Mouse (Mus musculus) kidney, embryonic 14.5 days (tissue): ENCODE measurements around the gene Schip1. TPM values are rescaled to one million over a fixed set of nuclear protein-coding genes. Genes with fewer than 3 reads are reported as not detected.
"Not testable (repeated sequence)": the region's sequence is repeated elsewhere in the genome, so short reads cannot be mapped to it uniquely, and the experiment has no call there.

Experiments
- ATAC-seq: fragments of 200-750 bp; cut with Nextera tagmentation; 2 replicates; pipeline ENCODE4 v1.8.0; 2017; ENCODE audit warnings: moderate number of reproducible peaks, mild to moderate bottlenecking, moderate TSS enrichment, moderate library complexity; ENCODE audit not compliant: low FRiP score, low TSS enrichment
- H3K27ac ChIP-seq: fragments of 300-500 bp; sonication (generic); 2 replicates; pipeline ENCODE4 v1.5.1; 2014; ENCODE audit warnings: low read depth, mild to moderate bottlenecking, low read length, moderate library complexity, mixed read lengths
- H3K27me3 ChIP-seq: fragments of 300-500 bp; sonication (generic); 2 replicates; pipeline ENCODE4 v1.6.1; 2014; ENCODE audit warnings: mild to moderate bottlenecking, low read length; ENCODE audit not compliant: control insufficient read depth, insufficient read depth
- H3K36me3 ChIP-seq: fragments of 300-500 bp; sonication (generic); 2 replicates; pipeline ENCODE4 v1.6.1; 2014; ENCODE audit warnings: low read length, mixed read lengths; ENCODE audit not compliant: control insufficient read depth, insufficient read depth
- H3K4me1 ChIP-seq: fragments of 300-500 bp; sonication (generic); 2 replicates; pipeline ENCODE4 v1.6.1; 2014; ENCODE audit warnings: low read length, mixed read lengths; ENCODE audit not compliant: control insufficient read depth, insufficient read depth
- H3K4me2 ChIP-seq: fragments of 300-500 bp; sonication (generic); replicated peaks from 2 replicates; pipeline ENCODE4 v1.6.1; 2014; ENCODE audit warnings: low read depth, mild to moderate bottlenecking, low read length
- H3K4me3 ChIP-seq: fragments of 300-500 bp; sonication (generic); 2 replicates; pipeline ENCODE4 v1.5.1; 2014; ENCODE audit warnings: mild to moderate bottlenecking, low read length
- H3K9ac ChIP-seq: fragments of 300-500 bp; sonication (generic); 2 replicates; pipeline ENCODE4 v1.6.1; 2014; ENCODE audit warnings: low read depth, mild to moderate bottlenecking, low read length, moderate library complexity
- H3K9me3 ChIP-seq: fragments of 300-500 bp; sonication (generic); 2 replicates; pipeline ENCODE4 v1.6.1; 2016; ENCODE audit warnings: low read length; ENCODE audit not compliant: control insufficient read depth
- WGBS: fragments of 180-500 bp; shearing (Covaris S2); extraction: QIAGEN DNeasy Blood & Tissue Kit; methylation state at CpG from one replicate; pipeline ENCODE4 v1.1.7; 2014; 5-methylcytosine and 5-hydroxymethylcytosine counted together
- polyA plus RNA-seq: library from polyadenylated mRNA; unstranded; fragments of >200 nt; fragmentation: Nextera tagmentation; extraction: Ambion mirVana; gene quantifications from 2 replicates; pipeline ENCODE4 v1.2.1, GENCODE M21; 2014

The Schip1 gene
- polyA plus RNA-seq, 1 experiment from 2014 or later, result 50.1 TPM

DNA sequence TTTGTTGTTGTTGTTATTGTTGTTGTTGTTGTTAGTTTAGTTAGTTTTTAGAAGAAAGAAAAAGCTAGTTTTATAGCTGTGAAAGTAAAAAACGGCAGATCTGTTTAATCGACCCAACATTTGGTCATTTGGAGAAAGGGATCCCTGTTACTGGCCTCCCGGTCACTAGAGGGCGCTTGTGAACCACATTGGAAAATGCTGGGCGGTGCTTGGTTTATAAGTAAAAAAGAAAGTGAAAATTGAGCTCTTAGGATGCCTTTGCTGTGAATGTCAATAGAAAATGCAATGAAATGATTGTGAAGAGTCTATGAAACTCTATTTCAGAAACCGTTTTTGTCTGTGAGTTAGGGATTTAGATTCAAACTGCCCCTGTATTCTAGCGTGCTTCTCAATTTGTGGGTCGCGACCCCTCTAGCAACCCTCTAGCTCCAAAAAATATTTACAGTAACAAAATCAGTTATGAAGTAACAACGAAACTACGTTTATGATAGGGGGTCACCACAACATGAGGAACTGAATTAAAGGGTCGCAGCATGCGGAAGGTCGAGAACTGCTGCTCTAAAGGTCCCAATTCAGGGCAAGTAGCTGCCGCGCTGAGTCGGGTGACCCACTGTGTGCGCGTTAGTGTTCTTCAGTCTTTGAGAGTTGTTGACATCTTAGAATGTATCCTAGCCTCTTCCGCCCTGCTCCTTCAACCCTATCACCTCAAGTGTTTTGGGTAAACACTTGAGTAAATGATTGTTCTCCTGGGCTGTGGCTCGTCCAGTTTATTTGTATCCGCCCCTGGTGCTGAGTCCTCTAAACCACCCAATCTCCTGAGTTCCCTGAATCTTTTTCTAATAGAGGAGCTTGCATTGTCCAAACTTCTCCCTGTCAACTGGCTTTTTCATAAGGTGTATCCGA, 8.0 kb upstream of the Schip1 start:
- H3K4me3 ChIP-seq, result peak overlapping the region; percentile 11; the same call in 1 of the 2 replicates
- no peak for ATAC-seq
- no peaks in the 10 kb centered on the region for H3K36me3 ChIP-seq
- no peaks in the 10 kb centered on the region for H3K27me3 ChIP-seq
- WGBS, result 54% methylated on average over 23 of the region's 23 CpGs
- H3K4me1 ChIP-seq, result no peaks in the 10 kb centered on the region
- H3K9me3 ChIP-seq, result no peaks in the 10 kb centered on the region
- H3K4me2 ChIP-seq, result peak overlapping the region; percentile 15; the same call in 1 of the 2 replicates
- no peak overlapping the region for H3K27ac ChIP-seq
- H3K9ac ChIP-seq, result no peak overlapping the region

DNA sequence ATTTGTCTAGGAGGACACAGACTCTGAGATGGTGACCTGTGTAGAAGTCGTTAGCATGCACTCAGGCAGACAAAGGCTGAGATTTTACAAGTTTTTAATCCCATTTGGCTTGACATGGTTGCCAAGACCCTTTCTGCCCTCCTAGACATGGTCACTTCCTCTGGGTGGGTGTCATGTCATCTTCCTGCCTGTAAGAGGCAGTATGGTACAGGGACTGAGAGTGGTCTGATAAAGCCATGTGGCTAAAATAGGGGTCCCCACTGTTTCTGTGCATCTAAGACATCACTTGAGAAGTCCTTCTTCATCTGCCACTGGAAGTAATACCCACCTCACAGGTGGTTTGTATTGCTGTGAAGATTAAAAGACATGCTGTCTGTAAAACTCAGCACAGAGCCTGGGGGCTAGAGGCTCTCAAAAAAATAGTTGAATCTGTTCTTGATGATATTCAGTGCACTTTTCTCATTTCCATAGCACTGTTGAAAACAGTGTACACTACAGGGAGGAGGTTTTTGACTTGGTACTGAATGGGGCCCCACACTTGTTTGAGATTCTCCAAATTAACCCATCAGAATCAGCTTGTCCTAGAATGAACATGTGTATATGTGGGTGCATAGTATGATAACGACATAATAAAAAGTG, 5.3 kb upstream of the Schip1 start:
- 0 out of 2 replicates have a peak, but pooled peaks have one; percentile 16 for ATAC-seq
- Histone ChIP-seq H3K4me3 (no peak overlapping the region), H3K4me2 (no peak overlapping the region), H3K4me1 (no peaks in the 10 kb centered on the region), H3K9ac (no peak overlapping the region), H3K27me3 (no peaks in the 10 kb centered on the region), H3K9me3 (no peaks in the 10 kb centered on the region), H3K27ac (no peak overlapping the region), H3K36me3 (no peaks in the 10 kb centered on the region)
- WGBS, result 51% methylated on average over 2 of the region's 2 CpGs

DNA sequence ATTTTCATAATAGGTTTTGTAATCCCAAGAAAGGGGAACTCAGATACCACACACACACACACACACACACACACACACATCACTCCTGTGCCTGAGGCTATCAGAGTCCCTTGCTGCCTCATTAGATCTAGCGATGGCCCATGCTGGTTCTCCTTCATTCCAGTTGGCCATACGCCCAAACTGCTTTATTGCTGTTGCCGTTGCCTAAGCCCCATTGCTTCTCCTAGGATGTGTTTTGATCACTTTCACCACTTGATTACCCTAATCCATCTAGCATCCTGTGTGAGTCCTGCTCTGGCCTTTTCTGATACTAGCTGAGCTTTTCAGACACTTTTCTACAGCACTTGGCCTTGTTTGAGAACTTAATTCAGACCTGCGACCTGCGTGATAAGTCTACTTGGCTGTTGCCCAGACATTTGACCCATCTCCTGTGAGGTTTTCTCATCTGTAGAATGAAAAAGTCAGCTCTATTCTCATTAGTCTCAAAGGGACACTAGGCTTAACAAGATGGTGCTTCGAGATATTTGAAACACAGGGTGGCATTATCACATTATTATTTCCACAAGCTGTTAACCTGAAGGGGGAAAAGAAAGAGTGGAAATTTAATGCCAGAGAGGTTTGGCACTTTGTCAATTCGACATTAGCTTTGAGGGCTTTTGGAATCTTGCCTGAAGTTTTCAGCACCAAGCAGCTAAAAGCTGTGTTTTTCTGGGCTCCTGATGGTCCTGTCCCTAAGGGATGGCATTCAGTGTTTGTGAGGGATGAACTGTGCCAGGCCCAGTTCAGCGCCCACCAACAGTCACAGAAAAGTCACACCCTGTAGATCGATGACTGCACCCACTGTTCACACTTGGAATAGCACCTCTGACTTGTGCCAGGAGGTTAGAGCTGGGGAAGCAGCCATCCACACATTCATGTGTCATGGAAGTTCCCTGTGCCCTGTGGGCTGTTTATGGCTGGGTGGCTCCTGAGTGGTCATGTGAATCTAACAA, 7.1 kb downstream of the Schip1 start:
- H3K4me1 ChIP-seq, result no peaks in the 10 kb centered on the region
- H3K9me3 ChIP-seq, result no peaks in the 10 kb centered on the region
- no peak for ATAC-seq
- H3K27ac ChIP-seq, result no peak overlapping the region
- no peak overlapping the region for H3K4me2 ChIP-seq
- H3K4me3 ChIP-seq, result no peak overlapping the region
- no peaks in the 10 kb centered on the region for H3K27me3 ChIP-seq
- 68% methylated on average over 9 of the region's 9 CpGs for WGBS
- no peak overlapping the region for H3K9ac ChIP-seq
- H3K36me3 ChIP-seq, result no peaks in the 10 kb centered on the region

DNA sequence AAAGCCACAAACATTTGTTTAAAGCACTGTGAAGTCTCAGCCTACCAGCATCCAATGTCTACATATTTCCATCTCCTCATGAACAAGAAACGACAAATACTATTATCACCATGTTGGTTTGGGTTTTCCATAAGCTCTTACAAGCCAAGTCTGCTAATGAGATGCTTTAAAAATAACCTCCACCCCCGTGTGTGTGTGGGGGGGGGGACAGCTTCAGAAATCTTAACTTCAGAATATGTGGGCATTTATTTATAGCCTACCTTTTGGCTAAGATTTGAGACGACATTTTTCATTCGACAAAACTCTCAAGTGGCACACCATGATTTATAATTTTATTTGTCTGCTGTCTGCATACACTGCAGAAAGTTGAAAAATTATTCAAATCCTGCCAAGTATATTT, 12.8 kb downstream of the Schip1 start:
- no peak overlapping the region for H3K9ac ChIP-seq
- WGBS, result 64% methylated on average over 4 of the region's 4 CpGs
- no peaks in the 10 kb centered on the region for H3K36me3 ChIP-seq
- no peaks in the 10 kb centered on the region for H3K4me1 ChIP-seq
- no peak overlapping the region for H3K4me2 ChIP-seq
- H3K9me3 ChIP-seq, result no peaks in the 10 kb centered on the region
- no peak overlapping the region for H3K27ac ChIP-seq
- no peak overlapping the region for H3K4me3 ChIP-seq
- no peak for ATAC-seq
- no peaks in the 10 kb centered on the region for H3K27me3 ChIP-seq

DNA sequence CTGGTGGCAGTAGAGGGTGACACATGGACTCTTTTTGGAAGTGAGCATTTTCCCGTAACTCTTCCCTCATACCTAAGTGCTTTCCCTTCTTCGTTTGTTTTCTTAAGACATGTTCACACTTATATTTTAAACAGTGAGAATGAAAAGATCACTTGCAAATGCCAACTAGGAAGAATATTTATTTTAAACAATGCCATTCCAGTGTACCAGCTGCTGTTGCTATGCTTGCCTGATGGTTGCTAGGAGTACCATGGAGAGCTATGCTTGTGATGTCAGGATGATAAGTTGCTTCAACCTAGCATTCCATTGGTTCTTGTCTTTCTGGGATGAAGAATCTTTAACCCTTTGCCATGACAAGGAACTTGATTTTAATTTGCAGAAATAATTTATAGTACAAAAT, 20.4 kb downstream of the Schip1 start:
- no peaks in the 10 kb centered on the region for H3K27me3 ChIP-seq
- 94% methylated on average over 2 of the region's 2 CpGs for WGBS

DNA sequence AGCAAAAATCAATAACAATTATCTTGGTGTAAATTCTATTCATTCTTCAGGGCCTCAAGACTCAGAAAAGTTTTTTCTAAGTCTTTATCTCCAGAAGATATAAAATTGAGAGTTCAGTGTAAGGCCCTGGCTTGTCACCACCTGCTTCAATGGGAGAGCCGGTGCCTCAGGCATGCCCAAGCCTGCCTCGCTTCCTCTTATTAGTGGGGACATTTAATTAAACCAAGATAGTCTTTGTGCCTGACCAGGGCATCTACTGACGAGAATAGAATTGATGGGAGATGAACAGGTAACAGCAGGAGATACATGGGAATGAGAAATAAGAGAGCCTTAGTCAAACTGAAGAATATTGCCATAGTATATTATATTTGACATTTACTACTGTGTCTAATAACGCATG, 27.5 kb downstream of the Schip1 start:
- no peaks in the 10 kb centered on the region for H3K27me3 ChIP-seq
- no peaks in the 10 kb centered on the region for H3K36me3 ChIP-seq
- H3K27ac ChIP-seq, result no peak overlapping the region
- ATAC-seq, result no peak
- WGBS, result 78% methylated on average over 4 of the region's 4 CpGs
- no peak overlapping the region for H3K4me3 ChIP-seq
- H3K4me1 ChIP-seq, result no peaks in the 10 kb centered on the region
- no peaks in the 10 kb centered on the region for H3K9me3 ChIP-seq
- no peak overlapping the region for H3K9ac ChIP-seq
- no peak overlapping the region for H3K4me2 ChIP-seq

More for the DNA sequence above, 20.4 kb downstream of the Schip1 start:
- H3K4me3 ChIP-seq, result no peak overlapping the region
- H3K4me1 ChIP-seq, result no peaks in the 10 kb centered on the region
- no peak overlapping the region for H3K9ac ChIP-seq
- H3K4me2 ChIP-seq, result no peak overlapping the region
- H3K9me3 ChIP-seq, result no peaks in the 10 kb centered on the region
- H3K36me3 ChIP-seq, result no peaks in the 10 kb centered on the region
- no peak for ATAC-seq
- H3K27ac ChIP-seq, result no peak overlapping the region

DNA sequence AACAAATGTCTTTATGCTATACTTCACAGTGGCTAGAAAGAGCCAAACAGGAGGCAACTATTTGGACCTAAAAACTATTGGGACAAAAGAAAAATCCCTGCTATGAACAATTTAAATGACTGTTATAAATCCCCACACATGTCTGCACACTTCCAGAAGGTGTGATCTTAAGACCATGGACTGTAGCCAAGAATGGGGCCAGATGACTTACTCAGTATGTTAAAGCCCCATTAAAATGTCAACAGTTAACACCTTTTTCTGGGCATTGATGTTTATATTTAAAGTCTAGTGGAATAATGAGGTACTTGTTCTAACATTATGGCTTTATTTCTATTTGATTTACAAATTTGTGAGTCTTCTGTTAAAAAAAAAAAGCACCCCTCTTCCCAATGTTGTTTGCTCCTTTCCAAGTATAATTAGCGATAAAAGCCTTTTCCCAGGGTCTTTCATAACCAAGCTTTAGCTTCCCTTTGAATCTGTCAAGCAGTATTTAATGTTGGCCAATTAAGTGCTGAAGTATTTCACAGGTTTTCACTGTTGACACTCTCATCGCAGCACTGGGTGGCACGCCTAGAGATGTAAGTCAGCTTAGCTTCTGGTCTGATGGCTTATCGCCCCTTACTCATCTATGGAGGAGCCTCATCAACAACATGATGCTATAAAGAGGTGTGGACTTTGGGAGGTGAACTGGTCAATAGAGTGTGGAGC, 32.3 kb downstream of the Schip1 start:
- Histone ChIP-seq H3K4me3 (no peak overlapping the region), H3K9me3 (no peaks in the 10 kb centered on the region), H3K27me3 (no peaks in the 10 kb centered on the region), H3K4me1 (no peaks in the 10 kb centered on the region), H3K36me3 (no peaks in the 10 kb centered on the region), H3K27ac (no peak overlapping the region), H3K4me2 (no peak overlapping the region), H3K9ac (no peak overlapping the region)
- no peak for ATAC-seq
- WGBS, result 37% methylated on average over 4 of the region's 4 CpGs

DNA sequence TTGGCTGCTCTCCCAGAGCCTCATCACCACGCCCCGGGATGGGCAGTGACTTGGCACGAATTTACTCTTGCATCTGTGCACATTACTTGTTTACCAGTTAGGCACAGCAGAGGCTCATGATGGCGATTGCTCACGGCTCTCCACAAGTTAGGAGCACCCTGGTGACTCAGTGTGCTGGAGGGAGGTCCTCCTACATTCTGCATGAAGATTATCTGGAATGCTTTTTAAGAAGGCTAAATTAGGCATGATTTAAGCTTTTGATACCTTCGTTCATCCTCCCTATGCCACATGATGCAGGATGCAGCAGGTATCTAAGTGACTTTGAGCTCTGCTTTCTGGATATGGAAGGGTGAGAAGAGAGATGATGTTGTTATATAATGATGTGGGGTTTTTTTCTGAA, 35.0 kb downstream of the Schip1 start:
- H3K36me3 ChIP-seq, H3K4me3 ChIP-seq, H3K9ac ChIP-seq, ATAC-seq, H3K27ac ChIP-seq, H3K9me3 ChIP-seq, H3K27me3 ChIP-seq, H3K4me1 ChIP-seq, H3K4me2 ChIP-seq: not testable (repeated sequence)
- WGBS, result 97% methylated on average over 6 of the region's 6 CpGs
